Mouse (Mus musculus): ENCODE measurements around the gene Tmem150a. TPM values are rescaled to one million over a fixed set of nuclear protein-coding genes. Genes with fewer than 3 reads are reported as not detected.
A peak's percentile ranks its signal among the peaks of the same experiment; 100 is the strongest.

Tmem150a gene
- polyA plus RNA-seq, 1 experiment = 0.44 TPM

- H3K9me3 ChIP-seq (ENCODE audit: control insufficient read depth, low read length) = no peaks in the 10 kb centered on the region
- H3K27me3 ChIP-seq (ENCODE audit: control insufficient read depth) = no peaks in the 10 kb centered on the region
- peaks cover 81% of the 10 kb centered on the region for H3K4me1 ChIP-seq (ENCODE audit: control insufficient read depth)
- no peak for TF ChIP-seq TAL1 (IDR thresholded peaks at IDR 0.05; ENCODE audit: low read length)
- TF ChIP-seq GATA1 (IDR thresholded peaks at IDR 0.05; ENCODE audit: low read length) = no peak
- peak overlapping the region; percentile 43 for H3K4me3 ChIP-seq (replicated peaks)
- H3K36me3 ChIP-seq (ENCODE audit: control insufficient read depth) = peaks cover 74% of the 10 kb centered on the region
Observed at GRCm38 (mm10) chr6:72374820-72375563, 19.7 kb downstream of the Tmem150a start.

GRCm38 (mm10) chr6:72378510-72379234, 23.4 kb downstream of the Tmem150a start:
- TF ChIP-seq GATA1 (IDR thresholded peaks at IDR 0.05; ENCODE audit: low read length) = no peak
- TF ChIP-seq TAL1 (IDR thresholded peaks at IDR 0.05; ENCODE audit: low read length) = no peak
- no peaks in the 10 kb centered on the region for H3K9me3 ChIP-seq (ENCODE audit: control insufficient read depth, low read length)
- no peaks in the 10 kb centered on the region for H3K27me3 ChIP-seq (ENCODE audit: control insufficient read depth)
- H3K36me3 ChIP-seq (ENCODE audit: control insufficient read depth) = peaks cover 58% of the 10 kb centered on the region
- H3K4me3 ChIP-seq (replicated peaks) = peak overlapping the region; percentile 95
- peaks cover 86% of the 10 kb centered on the region for H3K4me1 ChIP-seq (ENCODE audit: control insufficient read depth)

DNA sequence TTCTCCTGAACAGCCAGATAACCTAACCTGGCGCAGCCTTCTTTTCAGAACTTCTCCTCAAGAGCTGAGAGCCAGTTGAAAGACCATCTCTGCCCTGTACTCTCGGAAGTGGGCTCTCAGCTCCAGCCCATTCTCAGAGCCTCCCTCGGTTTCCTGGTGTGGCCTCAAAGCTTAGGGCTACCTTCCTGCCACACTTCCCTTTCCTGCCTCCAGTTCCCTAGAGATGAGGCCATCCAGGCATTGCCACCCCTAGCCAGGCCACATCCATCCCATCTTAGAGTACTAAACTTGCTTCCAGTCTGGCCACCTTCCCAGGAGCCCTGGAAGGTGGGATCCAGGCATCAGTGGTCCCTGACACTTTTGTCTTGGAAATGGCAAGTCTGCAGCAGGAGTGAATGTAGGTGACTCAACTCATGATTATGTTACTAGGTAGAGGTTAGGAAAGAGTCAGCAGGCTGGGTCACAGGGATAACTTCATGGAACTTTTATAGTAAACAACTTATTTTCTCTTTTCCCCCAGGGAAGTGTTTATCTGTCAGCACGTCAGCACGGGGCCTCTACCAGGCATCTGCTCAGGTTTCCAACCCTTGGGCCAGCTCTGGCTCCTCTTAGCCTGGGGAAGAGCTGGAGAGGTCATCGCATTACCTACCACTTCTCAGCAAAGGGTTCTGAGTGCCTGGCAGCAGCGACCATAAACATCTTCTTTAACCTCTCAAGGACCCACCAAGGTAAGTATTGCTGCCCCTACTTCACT, 24.3 kb downstream of the Tmem150a start:
- no peak for TF ChIP-seq GATA1 (IDR thresholded peaks at IDR 0.05; ENCODE audit: low read length)
- TF ChIP-seq TAL1 (IDR thresholded peaks at IDR 0.05; ENCODE audit: low read length) = no peak
- no peaks in the 10 kb centered on the region for H3K9me3 ChIP-seq (ENCODE audit: control insufficient read depth, low read length)
- peaks cover 86% of the 10 kb centered on the region for H3K4me1 ChIP-seq (ENCODE audit: control insufficient read depth)
- H3K4me3 ChIP-seq (replicated peaks) = peak overlapping the region; percentile 95
- no peaks in the 10 kb centered on the region for H3K27me3 ChIP-seq (ENCODE audit: control insufficient read depth)
- peaks cover 59% of the 10 kb centered on the region for H3K36me3 ChIP-seq (ENCODE audit: control insufficient read depth)

GRCm38 (mm10) chr6:72380131-72380770, 25.0 kb downstream of the Tmem150a start, which contains the start of gene Vamp5:
Gene Vamp5 (minus strand): TSS chr6:72380468.
- Histone ChIP-seq H3K27me3 (ENCODE audit: control insufficient read depth) (no peaks in the 10 kb centered on the region), H3K4me3 (replicated peaks) (peak within 1 kb of the TSS; percentile 95), H3K4me1 (ENCODE audit: control insufficient read depth) (peaks cover 86% of the 10 kb centered on the region), H3K9me3 (ENCODE audit: control insufficient read depth, low read length) (no peaks in the 10 kb centered on the region), H3K36me3 (ENCODE audit: control insufficient read depth) (peaks cover 64% of the 10 kb centered on the region)
- no peak for TF ChIP-seq TAL1 (IDR thresholded peaks at IDR 0.05; ENCODE audit: low read length)

GRCm38 (mm10) chr6:72382494-72382893, 27.2 kb downstream of the Tmem150a start:
- Histone ChIP-seq H3K4me3 (replicated peaks) (no peak overlapping the region), H3K9me3 (ENCODE audit: control insufficient read depth, low read length) (no peaks in the 10 kb centered on the region), H3K36me3 (ENCODE audit: control insufficient read depth) (peaks cover 66% of the 10 kb centered on the region), H3K27me3 (ENCODE audit: control insufficient read depth) (no peaks in the 10 kb centered on the region), H3K4me1 (ENCODE audit: control insufficient read depth) (peaks cover 95% of the 10 kb centered on the region)
- no peak for TF ChIP-seq GATA1 (IDR thresholded peaks at IDR 0.05; ENCODE audit: low read length)
- TF ChIP-seq TAL1 (IDR thresholded peaks at IDR 0.05; ENCODE audit: low read length) = no peak

- Histone ChIP-seq H3K36me3 (ENCODE audit: control insufficient read depth) (peaks cover 66% of the 10 kb centered on the region), H3K9me3 (ENCODE audit: control insufficient read depth, low read length) (no peaks in the 10 kb centered on the region), H3K27me3 (ENCODE audit: control insufficient read depth) (no peaks in the 10 kb centered on the region), H3K4me3 (replicated peaks) (peak overlapping the region; percentile 20), H3K4me1 (ENCODE audit: control insufficient read depth) (peaks cover 95% of the 10 kb centered on the region)
- TF ChIP-seq TAL1 (IDR thresholded peaks at IDR 0.05; ENCODE audit: low read length) (no peak), GATA1 (IDR thresholded peaks at IDR 0.05; ENCODE audit: low read length) (no peak)
Observed at GRCm38 (mm10) chr6:72383142-72383820, 28.0 kb downstream of the Tmem150a start.

DNA sequence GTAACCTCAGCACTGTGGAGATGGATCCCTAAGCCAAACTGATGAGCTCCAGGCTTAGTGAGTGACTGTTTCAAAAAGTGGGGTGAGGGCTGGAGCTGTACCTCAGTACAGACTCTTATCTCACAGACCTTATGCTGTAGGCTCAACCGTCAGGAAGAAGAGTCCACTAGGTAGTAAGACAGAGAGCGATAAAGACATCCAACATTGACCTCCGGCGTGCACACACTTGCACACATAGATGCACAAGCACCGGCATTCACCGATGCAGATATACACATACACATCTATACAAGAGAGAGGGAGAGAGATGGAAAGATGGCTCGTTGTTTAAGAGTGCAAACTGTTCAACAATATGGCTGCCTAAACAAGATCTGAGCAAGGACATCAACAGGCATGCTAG, 28.7 kb downstream of the Tmem150a start:
- H3K9me3 ChIP-seq (ENCODE audit: control insufficient read depth, low read length) = no peaks in the 10 kb centered on the region
- H3K36me3 ChIP-seq (ENCODE audit: control insufficient read depth) = peaks cover 67% of the 10 kb centered on the region
- TF ChIP-seq GATA1 (IDR thresholded peaks at IDR 0.05; ENCODE audit: low read length) = peak; percentile 81
- TF ChIP-seq TAL1 (IDR thresholded peaks at IDR 0.05; ENCODE audit: low read length) = peak; percentile 80
- H3K4me1 ChIP-seq (ENCODE audit: control insufficient read depth) = peaks cover 95% of the 10 kb centered on the region
- H3K4me3 ChIP-seq (replicated peaks) = peak overlapping the region; percentile 20
- H3K27me3 ChIP-seq (ENCODE audit: control insufficient read depth) = no peaks in the 10 kb centered on the region

- H3K4me3 ChIP-seq (replicated peaks) = no peak overlapping the region
- no peaks in the 10 kb centered on the region for H3K9me3 ChIP-seq (ENCODE audit: control insufficient read depth, low read length)
- no peaks in the 10 kb centered on the region for H3K27me3 ChIP-seq (ENCODE audit: control insufficient read depth)
- TF ChIP-seq GATA1 (IDR thresholded peaks at IDR 0.05; ENCODE audit: low read length) = no peak
- H3K4me1 ChIP-seq (ENCODE audit: control insufficient read depth) = peaks cover 88% of the 10 kb centered on the region
- H3K36me3 ChIP-seq (ENCODE audit: control insufficient read depth) = peaks cover 73% of the 10 kb centered on the region
Observed at GRCm38 (mm10) chr6:72385258-72385657, 30.0 kb downstream of the Tmem150a start.
